Mouse (Mus musculus) hindbrain, embryonic 15.5 days (tissue): ENCODE measurements around the gene Slc5a2. TPM values are rescaled to one million over a fixed set of nuclear protein-coding genes. Genes with fewer than 3 reads are reported as not detected.

Source experiments
- ATAC-seq: fragments of 200-750 bp; cut with Nextera tagmentation; 2 replicates; pipeline ENCODE4 v1.8.0; 2017; ENCODE audit warnings: low read depth, moderate number of reproducible peaks, moderate TSS enrichment; ENCODE audit not compliant: low FRiP score
- H3K27ac ChIP-seq: fragments of 300-500 bp; sonication (generic); replicated peaks from 2 replicates; pipeline ENCODE4 v1.5.1; 2015; ENCODE audit warnings: mild to moderate bottlenecking, inconsistent platforms
- H3K27me3 ChIP-seq: fragments of 300-500 bp; sonication (generic); 2 replicates; pipeline ENCODE4 v1.6.1; 2015; ENCODE audit warnings: control low read depth, inconsistent platforms
- H3K36me3 ChIP-seq: fragments of 300-500 bp; sonication (generic); 2 replicates; pipeline ENCODE4 v1.6.1; 2015; ENCODE audit warnings: control low read depth, inconsistent platforms
- H3K4me1 ChIP-seq: fragments of 300-500 bp; sonication (generic); replicated peaks from 2 replicates; pipeline ENCODE4 v1.6.1; 2015; ENCODE audit warnings: control low read depth, inconsistent platforms
- H3K4me2 ChIP-seq: fragments of 300-500 bp; sonication (generic); 2 replicates; pipeline ENCODE4 v1.6.1; 2015; ENCODE audit warnings: moderate library complexity, mild to moderate bottlenecking, inconsistent platforms
- H3K4me3 ChIP-seq: fragments of 300-500 bp; sonication (generic); 2 replicates; pipeline ENCODE4 v1.5.1; 2015; ENCODE audit warnings: mild to moderate bottlenecking, inconsistent platforms
- H3K9ac ChIP-seq: fragments of 300-500 bp; sonication (generic); 2 replicates; pipeline ENCODE4 v1.6.1; 2015; ENCODE audit warnings: inconsistent platforms
- H3K9me3 ChIP-seq: fragments of 300-500 bp; sonication (generic); 2 replicates; pipeline ENCODE4 v1.6.1; 2016; ENCODE audit warnings: control low read depth, inconsistent platforms
- WGBS: fragments of 180-500 bp; shearing (Covaris S2); methylation state at CpG from one replicate; pipeline ENCODE4 v1.1.7; 2015; 5-methylcytosine and 5-hydroxymethylcytosine counted together
- polyA plus RNA-seq: library from polyadenylated mRNA; unstranded; fragments of >200 nt; fragmentation: Nextera tagmentation; extraction: Ambion mirVana; gene quantifications from 2 replicates; pipeline ENCODE4 v1.2.1, GENCODE M21; 2015

The Slc5a2 gene
- polyA plus RNA-seq, 1 experiment from 2014 or later: not detected

- H3K27ac ChIP-seq: no peak overlapping the region
- no peak overlapping the region for H3K9ac ChIP-seq
- peaks cover 8% of the 10 kb centered on the region; the same call in 1 of the 2 replicates for H3K27me3 ChIP-seq
- H3K4me1 ChIP-seq: peaks cover 12% of the 10 kb centered on the region
- no peak overlapping the region for H3K4me3 ChIP-seq
- H3K9me3 ChIP-seq: no peaks in the 10 kb centered on the region
- WGBS: 67% methylated on average over 2 of the region's 2 CpGs
- ATAC-seq: no peak
- H3K36me3 ChIP-seq: no peaks in the 10 kb centered on the region
- H3K4me2 ChIP-seq: no peak overlapping the region
These were observed 10.5 kb upstream of the Slc5a2 start for GRCm38 (mm10) chr7:128254978-128255377.

- H3K4me1 ChIP-seq: peaks cover 12% of the 10 kb centered on the region
- H3K27ac ChIP-seq: no peak overlapping the region
- H3K27me3 ChIP-seq: peaks cover 8% of the 10 kb centered on the region; the same call in 1 of the 2 replicates
- H3K4me2 ChIP-seq: no peak overlapping the region
- no peak for ATAC-seq
- no peak overlapping the region for H3K9ac ChIP-seq
- no peaks in the 10 kb centered on the region for H3K36me3 ChIP-seq
- 94% methylated on average over 5 of the region's 5 CpGs for WGBS
- H3K4me3 ChIP-seq: no peak overlapping the region
- no peaks in the 10 kb centered on the region for H3K9me3 ChIP-seq
These were observed 9.7 kb upstream of the Slc5a2 start for GRCm38 (mm10) chr7:128255757-128256156.

DNA sequence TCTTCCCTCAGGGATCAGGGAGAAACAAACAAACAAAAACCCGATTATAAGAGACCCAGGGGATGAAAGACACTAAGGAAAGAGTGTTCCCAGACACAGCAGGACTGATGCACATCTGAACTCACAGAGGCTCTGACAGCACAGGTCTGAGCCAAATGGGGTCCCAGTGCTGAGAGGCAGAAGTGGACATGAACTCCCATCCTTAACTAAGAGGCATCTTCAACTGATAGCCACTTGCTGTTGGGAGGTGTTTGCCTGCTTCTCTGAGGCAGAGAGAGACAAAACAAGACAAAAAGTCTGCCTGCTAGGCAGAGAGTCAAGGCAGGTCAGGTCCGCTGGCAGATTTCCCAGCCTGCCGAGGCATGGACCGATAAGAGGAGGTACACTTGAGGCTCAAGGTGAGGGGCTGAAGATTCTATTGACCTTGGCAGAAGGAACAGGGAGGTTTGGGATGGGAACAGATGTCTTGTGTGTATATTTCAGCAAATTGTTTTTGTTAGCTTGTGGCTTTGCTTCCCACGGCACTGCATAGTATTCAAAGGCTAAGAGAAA, 8.6 kb upstream of the Slc5a2 start:
- 46% methylated on average over 5 of the region's 5 CpGs for WGBS
- ATAC-seq: no peak
- Histone ChIP-seq H3K27me3 (peaks cover 2% of the 10 kb centered on the region; the same call in 1 of the 2 replicates), H3K4me3 (no peak overlapping the region), H3K4me2 (no peak overlapping the region), H3K36me3 (no peaks in the 10 kb centered on the region), H3K27ac (no peak overlapping the region), H3K4me1 (peaks cover 10% of the 10 kb centered on the region), H3K9me3 (no peaks in the 10 kb centered on the region), H3K9ac (no peak overlapping the region)

DNA sequence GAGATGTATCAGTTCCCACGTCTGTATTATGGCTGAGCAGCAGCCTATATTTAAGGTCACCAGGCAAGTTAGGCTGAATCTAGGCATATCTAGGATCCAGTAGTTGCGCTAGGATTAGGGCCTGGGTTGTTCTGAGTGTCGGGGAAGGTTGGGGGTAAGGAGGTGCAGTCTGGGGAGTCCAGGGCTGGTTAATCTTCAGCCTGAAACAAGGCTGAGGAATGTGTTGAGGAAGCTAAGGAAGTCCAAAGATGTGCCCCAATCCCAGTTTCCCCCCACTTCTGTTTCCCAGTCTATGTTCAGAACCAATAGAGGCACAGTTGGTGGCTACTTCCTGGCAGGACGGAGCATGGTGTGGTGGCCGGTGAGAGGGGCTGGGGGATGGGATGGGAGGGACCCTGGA, 599 bp downstream of the Slc5a2 start:
- ATAC-seq: no peak
- no peaks in the 10 kb centered on the region for H3K36me3 ChIP-seq
- no peak overlapping the region for H3K9ac ChIP-seq
- no peaks in the 10 kb centered on the region for H3K4me1 ChIP-seq
- 73% methylated on average over 5 of the region's 5 CpGs for WGBS
- H3K9me3 ChIP-seq: no peaks in the 10 kb centered on the region
- H3K4me2 ChIP-seq: no peak overlapping the region
- no peaks in the 10 kb centered on the region for H3K27me3 ChIP-seq
- H3K27ac ChIP-seq: no peak overlapping the region
- no peak overlapping the region for H3K4me3 ChIP-seq

- ATAC-seq: no peak
- Histone ChIP-seq H3K36me3 (peaks cover 9% of the 10 kb centered on the region; the same call in 1 of the 2 replicates), H3K9ac (no peak overlapping the region), H3K27ac (no peak overlapping the region), H3K4me2 (no peak overlapping the region), H3K27me3 (no peaks in the 10 kb centered on the region), H3K4me3 (no peak overlapping the region), H3K9me3 (no peaks in the 10 kb centered on the region), H3K4me1 (no peaks in the 10 kb centered on the region)
- WGBS: 71% methylated on average over 13 of the region's 13 CpGs
These were observed 1.9 kb downstream of the Slc5a2 start for GRCm38 (mm10) chr7:128267391-128267790.

DNA sequence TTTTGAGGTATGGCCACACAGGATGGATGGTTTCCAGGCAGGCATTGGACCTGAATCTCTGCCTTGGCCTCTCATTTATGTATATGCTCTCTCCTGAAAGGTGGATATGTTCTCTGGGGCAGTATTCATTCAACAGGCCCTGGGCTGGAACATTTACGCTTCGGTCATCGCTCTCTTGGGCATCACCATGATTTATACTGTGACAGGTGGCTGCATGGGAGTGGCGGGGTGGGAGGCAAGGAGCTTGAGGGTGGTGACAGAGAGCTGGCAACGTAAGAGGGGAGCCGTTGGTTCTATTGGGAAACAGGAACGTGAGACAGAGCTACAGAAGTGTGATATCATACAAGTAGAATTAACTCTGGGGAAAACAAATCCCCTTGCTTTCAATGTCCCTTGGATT, 2.4 kb downstream of the Slc5a2 start:
- no peak overlapping the region for H3K9ac ChIP-seq
- H3K4me3 ChIP-seq: no peak overlapping the region
- H3K27ac ChIP-seq: no peak overlapping the region
- 80% methylated on average over 7 of the region's 7 CpGs for WGBS
- no peak for ATAC-seq
- no peaks in the 10 kb centered on the region for H3K27me3 ChIP-seq
- peaks cover 10% of the 10 kb centered on the region; the same call in 1 of the 2 replicates for H3K36me3 ChIP-seq
- no peak overlapping the region for H3K4me2 ChIP-seq
- H3K4me1 ChIP-seq: no peaks in the 10 kb centered on the region
- no peaks in the 10 kb centered on the region for H3K9me3 ChIP-seq

DNA sequence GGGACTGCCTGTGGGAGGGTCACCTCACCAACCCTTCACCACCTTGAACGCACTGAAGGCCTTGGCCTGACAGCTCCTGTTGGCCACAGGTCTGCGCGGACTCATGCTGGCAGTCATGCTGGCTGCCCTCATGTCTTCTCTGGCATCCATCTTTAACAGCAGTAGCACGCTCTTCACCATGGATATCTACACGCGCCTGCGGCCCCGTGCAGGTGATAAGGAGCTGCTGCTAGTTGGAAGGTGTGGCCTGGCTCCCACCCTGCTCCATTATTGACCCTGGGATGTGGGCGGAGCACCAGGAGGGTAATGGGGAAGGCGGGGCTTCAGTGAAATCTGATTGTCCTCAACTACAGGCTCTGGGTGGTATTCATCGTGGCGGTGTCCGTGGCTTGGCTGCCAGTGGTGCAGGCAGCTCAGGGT, 5.0 kb downstream of the Slc5a2 start:
- 61% methylated on average over 13 of the region's 13 CpGs for WGBS
- H3K27ac ChIP-seq: no peak overlapping the region
- H3K27me3 ChIP-seq: no peaks in the 10 kb centered on the region
- H3K9ac ChIP-seq: no peak overlapping the region
- H3K36me3 ChIP-seq: peaks cover 21% of the 10 kb centered on the region
- H3K4me3 ChIP-seq: no peak overlapping the region
- H3K4me2 ChIP-seq: no peak overlapping the region
- no peak for ATAC-seq
- no peaks in the 10 kb centered on the region for H3K4me1 ChIP-seq
- no peaks in the 10 kb centered on the region for H3K9me3 ChIP-seq

DNA sequence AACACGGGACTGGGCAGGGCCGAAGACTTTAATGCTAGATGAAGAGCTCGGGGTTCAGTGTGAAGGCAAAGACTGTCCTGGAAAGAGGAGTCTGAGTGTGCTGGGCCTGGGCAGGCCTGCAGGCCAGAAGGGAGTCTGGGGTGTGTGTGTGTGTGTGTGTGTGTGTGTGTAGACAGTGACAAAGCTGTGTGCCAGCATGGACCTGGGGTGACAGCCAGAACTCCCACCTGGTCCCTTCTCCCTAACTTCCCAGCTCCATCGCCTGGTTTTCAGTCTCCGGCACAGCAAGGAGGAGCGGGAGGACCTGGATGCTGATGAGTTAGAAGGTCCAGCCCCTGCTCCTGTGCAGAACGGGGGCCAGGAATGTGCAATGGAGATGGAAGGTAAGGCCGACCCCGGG, 6.0 kb downstream of the Slc5a2 start:
- WGBS: 99% methylated on average over 9 of the region's 9 CpGs
- no peaks in the 10 kb centered on the region for H3K4me1 ChIP-seq
- ATAC-seq: no peak
- H3K4me2 ChIP-seq: no peak overlapping the region
- no peak overlapping the region for H3K9ac ChIP-seq
- H3K9me3 ChIP-seq: no peaks in the 10 kb centered on the region
- no peaks in the 10 kb centered on the region for H3K27me3 ChIP-seq
- H3K27ac ChIP-seq: no peak overlapping the region
- no peak overlapping the region for H3K4me3 ChIP-seq
- peaks cover 29% of the 10 kb centered on the region for H3K36me3 ChIP-seq

DNA sequence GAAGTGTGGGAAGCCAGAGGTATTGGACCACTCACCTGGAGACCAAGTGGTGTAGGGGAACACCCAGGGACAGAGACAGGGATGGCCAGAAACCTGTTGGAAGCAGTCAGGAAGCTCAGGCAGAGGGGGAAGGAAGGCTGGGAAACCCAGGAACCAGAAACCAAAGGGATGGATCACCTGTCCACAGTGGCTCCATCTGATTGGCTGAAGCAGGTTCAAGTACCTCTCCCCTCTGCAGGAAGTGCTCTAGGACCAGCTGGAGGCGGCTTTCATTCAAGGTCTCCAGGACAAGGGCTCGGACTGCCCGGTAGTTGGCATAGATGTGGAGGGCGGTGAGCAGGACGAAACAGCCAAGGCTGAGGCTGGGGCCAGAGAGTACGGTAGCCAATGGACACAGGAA, 10.6 kb downstream of the Slc5a2 start:
- no peak overlapping the region for H3K9ac ChIP-seq
- peaks cover 35% of the 10 kb centered on the region for H3K36me3 ChIP-seq
- no peak for ATAC-seq
- no peak overlapping the region for H3K4me3 ChIP-seq
- H3K27me3 ChIP-seq: no peaks in the 10 kb centered on the region
- H3K4me1 ChIP-seq: no peaks in the 10 kb centered on the region
- no peak overlapping the region for H3K27ac ChIP-seq
- WGBS: 94% methylated on average over 6 of the region's 6 CpGs
- H3K4me2 ChIP-seq: no peak overlapping the region
- no peaks in the 10 kb centered on the region for H3K9me3 ChIP-seq

DNA sequence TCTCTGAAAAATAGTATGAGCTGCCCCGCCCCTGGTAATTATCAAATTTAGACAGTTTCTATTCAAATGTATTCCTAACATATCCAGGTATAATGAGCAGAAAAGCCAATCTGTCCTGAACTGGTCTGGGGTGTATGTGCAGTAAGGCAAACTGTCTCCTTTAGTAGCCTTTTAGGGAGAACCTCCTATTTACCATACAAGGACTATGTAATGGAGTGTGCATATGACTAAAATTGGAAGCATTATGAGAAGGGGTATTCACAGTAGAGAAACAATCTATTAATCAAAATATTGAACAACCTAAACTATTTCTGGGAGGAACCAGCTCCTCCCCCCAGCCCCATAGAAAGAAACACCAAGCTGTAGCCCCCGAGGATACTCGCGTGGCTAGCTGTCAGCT, 14.3 kb downstream of the Slc5a2 start:
- Histone ChIP-seq H3K27ac (no peak overlapping the region), H3K36me3 (peaks cover 19% of the 10 kb centered on the region), H3K4me1 (0 out of 2 replicates have a peak, but pooled peaks cover 3% of the 10 kb centered on the region), H3K9me3 (no peaks in the 10 kb centered on the region), H3K27me3 (no peaks in the 10 kb centered on the region), H3K9ac (no peak overlapping the region), H3K4me3 (no peak overlapping the region), H3K4me2 (no peak overlapping the region)
- WGBS: 87% methylated on average over 4 of the region's 4 CpGs
- no peak for ATAC-seq

- 82% methylated on average over 11 of the region's 11 CpGs for WGBS
- Histone ChIP-seq H3K4me3 (no peak overlapping the region), H3K4me2 (no peak overlapping the region), H3K36me3 (0 out of 2 replicates have a peak, but pooled peaks cover 7% of the 10 kb centered on the region), H3K27ac (no peak overlapping the region), H3K27me3 (no peaks in the 10 kb centered on the region), H3K9me3 (no peaks in the 10 kb centered on the region), H3K4me1 (0 out of 2 replicates have a peak, but pooled peaks cover 3% of the 10 kb centered on the region), H3K9ac (no peak overlapping the region)
- ATAC-seq: no peak
These were observed 16.3 kb downstream of the Slc5a2 start for GRCm38 (mm10) chr7:128281765-128282164.

DNA sequence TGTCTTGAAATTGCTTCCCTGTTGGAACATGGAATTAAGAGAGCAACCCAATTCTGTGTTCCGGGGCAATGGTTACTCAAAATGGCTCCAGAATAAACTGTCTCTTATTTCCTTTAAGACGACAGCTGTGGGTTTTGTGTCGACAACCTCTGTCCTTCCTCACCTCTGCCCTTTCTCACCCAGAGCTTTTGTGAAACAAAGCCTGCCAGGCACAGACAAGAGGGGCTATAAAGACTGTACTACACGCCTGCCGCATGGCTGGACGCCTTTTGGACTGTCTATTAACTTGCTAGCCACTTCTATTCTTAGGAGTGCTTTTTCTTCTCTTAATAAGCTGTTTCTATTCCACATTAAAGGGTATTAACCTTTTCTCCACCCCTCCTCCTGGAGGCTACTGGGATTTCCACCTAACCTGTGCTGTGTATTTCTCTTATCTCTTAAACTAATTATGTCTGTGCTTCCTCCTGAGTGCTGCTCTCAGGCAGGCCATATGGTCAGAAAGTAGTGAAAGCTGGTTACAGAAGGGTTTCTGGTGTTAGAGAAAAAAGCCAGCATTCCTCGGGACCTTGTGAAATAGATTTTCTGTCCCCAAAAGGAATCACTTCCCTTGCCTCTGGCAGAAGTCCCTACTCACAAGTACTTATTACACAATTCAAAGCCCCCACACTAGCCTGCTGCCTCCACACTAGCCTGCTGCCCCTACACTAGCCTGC, 17.2 kb downstream of the Slc5a2 start:
- 14% methylated on average over 7 of the region's 7 CpGs for WGBS

More for the DNA sequence above, 17.2 kb downstream of the Slc5a2 start:
- no peaks in the 10 kb centered on the region for H3K9me3 ChIP-seq
- no peak overlapping the region for H3K4me2 ChIP-seq
- no peak overlapping the region for H3K4me3 ChIP-seq
- H3K27ac ChIP-seq: no peak overlapping the region
- H3K36me3 ChIP-seq: peaks cover 14% of the 10 kb centered on the region; the same call in 1 of the 2 replicates
- no peak for ATAC-seq
- H3K4me1 ChIP-seq: 0 out of 2 replicates have a peak, but pooled peaks cover 3% of the 10 kb centered on the region
- no peak overlapping the region for H3K9ac ChIP-seq
- no peaks in the 10 kb centered on the region for H3K27me3 ChIP-seq
